Mouse (Mus musculus): ENCODE data around the gene Zglp1. TPM values are rescaled to one million over a fixed set of nuclear protein-coding genes. Genes with fewer than 3 reads are reported as not detected.
"Not testable (repeated sequence)": the region's sequence is repeated elsewhere in the genome, so short reads cannot be mapped to it uniquely, and the experiment has no call there.

Zglp1 gene
- total RNA-seq, 2 experiments from 2014 or later: not detected

DNA sequence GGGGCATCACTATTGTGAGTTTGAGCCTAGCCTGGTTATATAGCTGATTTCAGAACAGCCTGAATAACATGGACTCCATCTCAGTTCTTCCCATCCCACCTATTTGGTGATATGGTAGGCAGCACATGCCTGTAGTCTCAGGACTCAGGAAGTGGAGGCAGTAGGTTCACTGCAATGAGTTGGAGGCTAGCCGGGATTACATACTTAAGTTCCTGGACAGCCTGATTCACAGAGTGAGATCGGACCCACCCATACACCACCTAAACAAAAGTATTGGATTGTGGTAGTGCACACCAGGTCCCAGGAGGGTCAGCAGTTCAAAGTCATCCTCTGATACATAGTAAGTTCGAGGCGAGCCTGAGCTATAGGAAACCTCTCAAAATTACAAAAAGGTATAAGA lies 5.7 kb upstream of the Zglp1 start:
- DNase-seq: no peak

GRCm38 (mm10) chr9:21062928-21063327 lies 4.0 kb downstream of the Zglp1 start:
- peak; percentile 58 to 67 for DNase-seq

DNA sequence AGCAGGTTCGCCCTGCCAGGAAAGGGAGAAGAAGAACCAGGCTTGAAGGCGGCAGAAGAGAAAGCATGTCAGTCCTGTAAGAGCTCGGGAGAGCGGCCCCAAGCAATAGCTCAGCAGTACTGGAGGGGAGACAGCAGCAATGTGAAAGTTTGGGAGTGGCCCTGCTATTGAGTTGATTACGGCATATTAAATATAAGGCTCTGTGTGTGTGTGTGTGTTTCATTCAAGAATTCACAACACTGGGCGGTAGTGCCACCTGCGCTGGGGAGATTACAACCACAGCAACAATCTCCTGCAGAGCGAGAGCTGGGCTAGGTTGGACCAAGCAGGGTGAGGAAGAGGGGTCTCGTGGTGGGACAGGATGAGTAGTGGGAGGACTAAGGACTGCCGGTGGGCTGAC lies 15.3 kb downstream of the Zglp1 start:
- no peak for DNase-seq

GRCm38 (mm10) chr9:21045235-21045634 lies 21.7 kb downstream of the Zglp1 start:
- no peak for DNase-seq

DNA sequence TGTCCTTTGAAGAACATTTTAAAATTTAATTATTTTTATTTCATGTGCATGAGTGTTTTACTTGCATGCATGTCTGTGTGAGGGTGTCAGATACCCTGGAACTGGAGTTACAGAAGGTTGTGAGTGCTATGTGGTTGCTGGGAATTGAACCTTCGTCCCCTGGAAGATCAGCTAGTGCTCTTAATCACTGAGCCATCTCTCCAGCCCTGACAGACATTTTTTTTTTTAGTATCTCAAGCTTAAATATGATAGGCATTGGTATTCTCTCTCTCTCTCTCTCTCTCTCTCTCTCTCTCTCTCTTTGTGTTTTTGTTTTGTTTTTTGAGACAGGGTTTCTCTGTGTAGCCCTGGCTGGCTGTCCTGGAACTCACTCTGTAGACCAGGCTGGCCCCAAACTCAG lies 22.1 kb downstream of the Zglp1 start:
- DNase-seq: not testable (repeated sequence)

DNA sequence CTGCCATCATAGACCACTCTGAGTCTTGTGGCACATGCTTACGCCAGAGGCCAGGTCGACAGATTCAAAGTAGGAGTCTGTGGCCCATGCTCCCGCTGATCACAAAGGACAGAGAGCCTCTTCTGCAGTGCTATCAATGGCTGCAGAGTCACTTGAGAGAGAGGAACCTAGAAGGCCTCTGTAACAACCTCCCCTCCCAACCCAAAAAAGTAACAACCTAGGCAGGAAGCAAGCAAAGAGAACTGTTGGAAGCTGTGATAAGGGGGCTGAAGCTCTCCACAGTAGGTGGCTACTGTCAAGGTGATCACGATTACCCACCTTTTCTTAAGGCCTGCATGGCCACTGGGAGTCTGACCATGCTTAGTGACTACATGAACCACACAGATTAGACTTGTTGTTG lies 23.3 kb downstream of the Zglp1 start:
- no peak for DNase-seq

GRCm38 (mm10) chr9:21041308-21041707 lies 25.6 kb downstream of the Zglp1 start:
- DNase-seq: peak; percentile 73 to 77

GRCm38 (mm10) chr9:21039779-21040178 lies 27.1 kb downstream of the Zglp1 start:
- DNase-seq: no peak

DNA sequence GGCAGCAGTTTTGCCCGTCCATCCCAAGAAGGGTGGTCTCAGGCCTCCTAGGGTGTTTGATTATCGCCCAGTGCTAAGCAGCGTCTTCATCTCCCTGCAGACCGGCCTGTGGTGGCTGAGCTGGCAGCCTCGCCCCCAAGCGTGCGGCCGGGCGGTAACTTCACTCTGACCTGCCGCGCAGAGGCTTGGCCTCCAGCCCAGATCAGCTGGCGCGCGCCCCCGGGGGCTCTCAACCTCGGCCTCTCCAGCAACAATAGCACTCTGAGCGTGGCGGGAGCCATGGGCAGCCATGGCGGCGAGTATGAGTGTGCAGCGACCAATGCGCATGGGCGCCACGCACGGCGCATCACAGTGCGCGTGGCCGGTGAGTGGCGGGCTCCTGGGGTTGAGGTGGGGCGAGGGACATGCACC lies 29.4 kb downstream of the Zglp1 start:
- peak; percentile 49 to 53 for DNase-seq

DNA sequence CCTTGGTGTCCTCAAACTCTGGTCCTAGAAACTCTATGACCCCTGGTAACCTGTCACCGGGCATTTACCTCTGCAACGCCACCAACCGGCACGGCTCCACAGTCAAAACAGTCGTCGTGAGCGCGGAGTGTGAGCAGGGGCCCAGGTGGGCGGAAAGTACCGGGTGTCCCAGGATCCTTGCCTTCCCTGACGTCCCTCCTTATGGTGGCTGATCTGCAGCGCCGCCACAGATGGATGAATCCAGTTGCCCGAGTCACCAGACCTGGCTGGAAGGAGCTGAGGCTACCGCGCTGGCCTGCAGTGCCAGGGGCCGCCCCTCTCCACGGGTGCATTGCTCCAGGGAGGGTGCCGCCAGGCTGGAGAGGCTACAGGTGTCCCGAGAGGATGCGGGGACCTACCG lies 30.2 kb downstream of the Zglp1 start:
- DNase-seq: no peak

GRCm38 (mm10) chr9:21036161-21036560 lies 30.7 kb downstream of the Zglp1 start:
- DNase-seq: no peak

DNA sequence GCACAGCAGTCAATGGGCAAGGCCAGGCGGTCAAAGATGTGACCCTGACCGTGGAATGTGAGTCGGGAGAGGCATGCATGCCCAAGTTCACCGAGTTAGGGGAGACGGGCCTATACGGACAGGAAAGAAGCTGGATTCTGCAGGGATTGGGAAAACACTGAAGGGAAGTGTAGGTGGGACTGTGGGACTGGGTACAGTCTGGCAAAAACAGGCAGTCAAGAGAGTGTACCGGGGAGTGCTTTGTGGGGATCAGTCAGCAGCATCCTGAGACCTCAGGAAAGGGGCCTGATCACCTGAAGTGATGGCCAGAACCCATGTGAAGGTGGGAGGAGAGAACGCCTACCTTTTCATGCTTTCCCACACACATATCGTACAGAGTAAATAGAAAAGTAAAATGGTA lies 31.3 kb downstream of the Zglp1 start:
- no peak for DNase-seq

GRCm38 (mm10) chr9:21034481-21035085 lies 32.3 kb downstream of the Zglp1 start:
- peak in 1 of 2 experiments; percentile 17 for DNase-seq

DNA sequence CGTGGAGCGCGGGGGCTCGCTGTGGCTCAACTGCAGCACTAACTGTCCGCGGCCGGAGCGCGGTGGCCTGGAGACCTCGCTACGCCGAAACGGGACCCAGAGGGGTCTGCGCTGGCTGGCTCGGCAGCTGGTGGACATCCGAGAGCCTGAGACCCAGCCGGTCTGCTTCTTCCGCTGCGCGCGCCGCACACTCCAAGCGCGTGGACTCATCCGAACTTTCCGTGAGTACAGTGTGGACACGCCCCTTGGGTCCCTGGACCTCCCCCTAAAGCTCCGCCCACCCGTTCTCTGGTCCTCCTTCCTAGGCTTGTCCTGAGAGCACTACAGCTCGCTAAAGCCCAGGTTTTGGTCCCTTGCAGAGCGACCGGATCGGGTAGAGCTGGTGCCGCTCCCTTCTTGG lies 33.8 kb downstream of the Zglp1 start:
- peak; percentile 70 to 74 for DNase-seq

DNA sequence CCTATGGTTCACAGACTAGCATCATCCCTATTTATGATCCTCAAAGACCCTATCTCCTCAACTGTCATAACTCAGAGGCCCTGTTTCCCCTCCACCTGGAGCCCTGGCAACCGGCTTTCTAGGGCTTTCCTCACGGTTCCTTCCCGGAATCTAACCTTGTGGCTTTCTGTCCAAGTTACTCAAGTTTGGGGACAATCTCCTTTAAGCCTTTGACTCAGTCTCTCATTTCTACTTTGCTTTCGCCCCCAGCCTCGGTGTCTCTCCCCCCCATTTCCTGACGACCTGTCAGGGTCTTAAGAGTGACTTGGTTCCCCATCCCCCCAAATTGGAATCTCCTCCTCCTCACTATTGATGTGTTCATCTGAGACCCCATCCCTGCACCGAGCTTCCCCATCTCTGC lies 34.4 kb downstream of the Zglp1 start:
- no peak for DNase-seq

GRCm38 (mm10) chr9:21031896-21032351 lies 35.0 kb downstream of the Zglp1 start, which contains the start of gene Icam5:
Icam5 (plus strand) TSS chr9:21032073.
- DNase-seq: peak; percentile 88 to 89

DNA sequence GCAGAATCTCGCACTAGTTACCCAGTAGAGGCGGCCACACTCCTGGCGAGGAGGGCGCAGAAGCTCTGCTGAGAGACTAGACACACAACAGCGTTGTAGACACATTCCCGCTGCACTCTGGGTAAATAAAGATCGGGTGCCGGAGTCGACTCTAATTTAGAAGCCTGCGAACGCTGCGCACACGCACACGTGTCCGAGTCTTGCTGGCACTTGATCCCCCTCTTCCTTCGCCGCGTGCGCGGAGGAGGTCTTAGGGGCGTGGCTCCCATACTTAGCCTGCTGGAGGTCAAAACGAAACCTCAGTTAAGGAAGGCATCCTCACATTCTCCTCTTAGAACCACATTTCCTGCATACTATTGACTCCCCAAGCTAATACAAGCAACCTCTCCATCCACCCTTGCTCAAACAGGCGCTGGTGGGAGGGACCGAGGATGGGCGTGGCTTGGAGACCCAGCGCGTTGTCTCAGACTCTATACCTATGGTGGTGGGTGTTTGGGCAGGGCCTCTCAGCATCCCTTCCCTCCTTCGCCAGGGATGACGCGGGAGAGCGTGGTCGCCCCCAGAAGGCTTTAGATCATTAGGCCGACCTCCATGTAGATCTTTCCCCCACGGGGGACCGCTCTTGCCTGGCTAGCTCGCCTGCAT lies 35.5 kb downstream of the Zglp1 start:
- DNase-seq: peak; percentile 78 to 79

DNA sequence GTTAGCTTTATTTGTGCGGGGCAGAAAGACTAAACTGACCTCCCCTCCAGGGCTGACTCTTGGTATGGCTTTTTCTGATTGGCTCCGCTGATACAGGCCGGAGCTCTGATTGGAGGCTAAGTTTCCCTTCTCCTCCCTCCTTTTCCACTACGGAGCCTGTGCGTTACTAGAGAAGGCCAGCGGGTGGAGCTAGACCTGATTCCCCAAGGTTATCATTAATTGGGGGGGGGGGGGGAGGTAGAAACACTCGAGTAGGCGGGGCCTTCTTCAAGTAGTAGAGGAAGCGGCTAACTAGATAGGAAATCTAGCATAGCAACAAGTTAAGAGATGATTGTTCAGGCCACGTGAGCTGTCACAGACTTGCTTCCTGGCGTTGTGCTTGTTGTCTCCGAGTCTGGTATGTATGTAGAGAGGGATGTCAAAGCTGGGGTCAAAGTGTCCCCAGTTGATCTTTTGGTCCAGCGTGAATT lies 36.1 kb downstream of the Zglp1 start:
- peak; percentile 71 to 79 for DNase-seq

DNA sequence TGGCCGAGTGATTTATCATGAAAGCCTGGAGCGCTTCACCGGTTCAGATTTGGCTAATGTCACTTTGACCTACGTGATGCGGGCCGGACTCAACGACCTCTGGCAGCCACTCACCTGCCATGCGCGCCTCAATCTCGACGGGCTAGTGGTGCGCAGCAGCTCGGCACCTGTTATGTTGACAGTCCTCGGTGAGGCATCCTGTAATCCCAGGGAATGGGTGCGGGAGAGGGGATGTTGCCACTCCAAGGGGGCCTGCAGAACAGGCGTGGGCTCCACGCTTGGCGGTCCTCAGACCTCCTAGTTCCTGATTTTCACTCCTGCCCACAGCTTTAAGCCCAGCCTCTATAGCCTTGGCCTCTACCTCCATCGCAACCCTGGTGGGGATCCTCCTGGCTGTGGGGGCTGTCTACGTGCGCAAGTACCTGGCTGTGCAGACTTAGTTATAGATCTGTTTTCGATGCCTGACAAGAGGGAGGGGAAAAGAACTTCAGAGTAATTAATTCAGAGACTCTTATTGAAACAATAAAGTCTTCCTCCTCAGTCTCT lies 36.8 kb downstream of the Zglp1 start:
- DNase-seq: no peak

DNA sequence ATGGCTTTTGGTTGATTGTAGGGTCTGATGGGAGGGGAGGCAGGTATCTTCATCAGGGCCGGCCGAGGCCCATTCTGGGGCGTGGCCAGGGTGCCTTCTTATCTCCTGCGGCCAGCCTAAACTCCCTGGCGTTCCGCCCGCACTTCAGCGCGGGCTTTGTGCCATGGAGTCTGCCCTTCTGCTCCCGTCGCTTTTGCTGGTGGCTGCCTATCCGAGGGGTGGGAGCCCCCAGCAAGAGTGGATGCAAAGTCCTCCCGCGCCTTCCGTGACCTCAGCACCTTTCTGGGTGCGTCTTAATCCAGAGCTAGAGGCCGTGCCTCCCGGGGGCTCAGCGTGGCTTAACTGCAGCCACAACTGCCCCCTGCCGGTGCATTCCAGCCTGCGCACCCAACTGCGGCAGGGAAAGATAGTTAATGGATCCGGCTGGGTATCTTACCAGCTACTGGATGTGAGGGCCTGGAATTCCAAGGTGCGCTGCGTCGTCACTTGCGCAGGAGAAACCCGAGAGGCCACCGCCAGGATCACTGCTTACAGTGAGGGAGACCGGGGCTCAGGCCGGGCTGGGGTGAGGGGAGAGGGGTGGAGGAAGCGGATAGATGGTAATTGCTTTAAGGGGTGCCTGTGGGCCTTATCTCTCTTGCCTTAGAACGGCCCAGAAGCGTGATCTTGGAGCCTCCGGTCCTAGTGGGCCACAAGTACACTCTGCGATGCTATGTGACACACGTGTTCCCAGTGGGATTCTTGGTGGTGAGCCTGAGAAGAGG lies 37.4 kb downstream of the Zglp1 start, which contains the start of gene Icam4:
Gene Icam4 (plus strand): TSS at position 83 of the 764 bp plus-strand sequence.
- peak; percentile 66 to 72 for DNase-seq

DNA sequence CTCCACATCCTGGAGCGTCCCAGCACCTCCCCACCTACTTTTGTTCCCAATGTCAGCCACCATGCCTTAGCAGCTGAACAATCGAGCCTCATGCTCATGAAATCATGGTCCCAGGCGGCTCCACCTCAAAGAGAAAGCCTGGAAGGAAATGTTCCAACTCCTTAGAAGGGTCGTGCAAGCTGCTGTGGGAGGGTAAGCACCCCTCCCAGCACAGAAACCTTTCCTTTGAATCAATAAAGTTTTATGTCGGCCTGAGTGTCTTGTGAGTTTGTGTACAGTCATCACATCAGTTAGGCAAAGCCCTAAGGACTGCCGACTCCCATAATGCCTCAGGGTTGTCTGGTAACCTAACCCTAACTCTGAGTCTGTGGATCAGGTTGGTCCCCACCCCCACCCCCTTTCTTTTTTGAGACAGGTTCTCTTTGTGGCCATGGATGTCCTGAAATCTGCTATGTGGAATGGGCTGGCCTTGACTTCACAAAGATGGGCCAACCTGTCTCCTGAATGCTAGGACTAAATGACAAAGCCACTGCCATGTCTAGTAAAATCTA lies 38.3 kb downstream of the Zglp1 start:
- DNase-seq: no peak

DNA sequence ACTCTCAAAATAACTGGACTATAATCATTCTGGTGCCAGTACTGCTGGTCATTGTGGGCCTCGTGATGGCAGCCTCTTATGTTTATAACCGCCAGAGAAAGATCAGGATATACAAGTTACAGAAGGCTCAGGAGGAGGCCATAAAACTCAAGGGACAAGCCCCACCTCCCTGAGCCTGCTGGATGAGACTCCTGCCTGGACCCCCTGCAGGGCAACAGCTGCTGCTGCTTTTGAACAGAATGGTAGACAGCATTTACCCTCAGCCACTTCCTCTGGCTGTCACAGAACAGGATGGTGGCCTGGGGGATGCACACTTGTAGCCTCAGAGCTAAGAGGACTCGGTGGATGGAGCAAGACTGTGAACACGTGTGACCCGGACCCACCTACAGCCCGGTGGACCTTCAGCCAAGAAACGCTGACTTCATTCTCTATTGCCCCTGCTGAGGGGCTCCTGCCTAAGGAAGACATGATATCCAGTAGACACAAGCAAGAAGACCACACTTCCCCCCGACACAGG lies 39.1 kb downstream of the Zglp1 start:
- DNase-seq: no peak
